Mouse (Mus musculus): ENCODE data around the gene Rassf2.
A peak's percentile ranks its signal among the peaks of the same experiment; 100 is the strongest.

Gene Rassf2

DNA sequence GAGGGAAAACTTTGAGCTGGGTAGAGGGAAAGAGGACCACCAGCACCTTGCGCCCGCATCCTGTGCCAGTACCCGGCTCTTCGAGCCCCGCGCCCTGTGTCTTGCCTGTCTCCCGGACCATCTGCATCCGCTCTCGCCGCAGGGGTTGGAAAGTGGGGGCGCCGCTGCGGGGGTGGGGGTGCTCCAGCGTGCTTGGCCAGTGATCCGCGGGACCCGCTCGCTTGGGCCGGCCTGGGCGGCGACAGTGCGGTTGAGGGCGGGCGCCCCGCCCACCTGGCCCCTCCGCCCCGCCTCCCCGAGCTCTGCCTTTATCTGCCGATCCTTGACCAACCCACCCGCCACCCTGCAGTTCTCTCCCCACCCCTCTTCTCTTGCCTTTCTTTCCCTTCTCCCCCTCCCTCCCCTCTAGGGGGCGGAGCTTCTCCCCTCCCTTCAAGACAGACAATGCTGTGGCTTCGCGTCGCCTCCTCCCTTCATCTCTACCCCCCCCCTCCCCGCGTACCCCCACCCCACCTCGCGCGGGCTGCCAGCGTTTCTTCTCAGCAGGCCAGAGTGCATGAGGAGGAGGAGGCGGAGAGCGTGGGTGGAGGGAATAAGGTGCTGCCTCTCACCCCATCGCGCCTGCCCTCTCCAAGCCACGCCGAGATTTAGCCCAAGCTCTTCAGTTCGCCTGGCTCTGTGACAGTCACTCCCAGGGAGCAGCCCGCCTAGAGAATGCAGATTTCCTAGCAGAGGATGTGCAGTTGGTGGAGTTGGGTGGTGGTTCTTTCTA, at the start of gene Rassf2:
TSS of gene Rassf2 (minus strand) at position 613 of the 772 bp plus-strand sequence.
- DNase-seq (ENCODE audit: low spot score in 2 of 2): peak; percentile 47 to 81

DNA sequence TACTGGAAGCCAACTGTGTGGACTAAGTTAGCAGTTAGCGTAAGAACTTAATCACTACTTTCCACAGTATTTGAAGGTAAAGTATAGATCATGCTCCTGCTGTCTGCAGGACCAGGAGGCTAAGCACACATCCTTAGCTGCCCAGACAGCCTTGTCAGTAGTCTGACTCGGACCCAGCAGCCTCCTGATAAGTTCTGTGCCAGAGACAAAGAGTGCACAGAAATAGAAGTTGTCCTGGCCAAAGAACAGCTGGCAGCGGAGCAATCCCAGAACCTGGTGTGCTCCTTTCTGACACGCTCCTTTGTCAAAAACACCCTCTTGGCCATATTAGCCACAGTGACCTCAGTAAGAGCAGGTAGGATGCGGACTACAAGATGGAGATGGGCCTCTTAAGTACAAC, 49.1 kb upstream of the Rassf2 start:
- DNase-seq (ENCODE audit: low spot score in 2 of 2): no peak

GRCm38 (mm10) chr2:132073052-132073451, 43.0 kb upstream of the Rassf2 start:
- no peak for DNase-seq (ENCODE audit: low spot score in 2 of 2)

DNA sequence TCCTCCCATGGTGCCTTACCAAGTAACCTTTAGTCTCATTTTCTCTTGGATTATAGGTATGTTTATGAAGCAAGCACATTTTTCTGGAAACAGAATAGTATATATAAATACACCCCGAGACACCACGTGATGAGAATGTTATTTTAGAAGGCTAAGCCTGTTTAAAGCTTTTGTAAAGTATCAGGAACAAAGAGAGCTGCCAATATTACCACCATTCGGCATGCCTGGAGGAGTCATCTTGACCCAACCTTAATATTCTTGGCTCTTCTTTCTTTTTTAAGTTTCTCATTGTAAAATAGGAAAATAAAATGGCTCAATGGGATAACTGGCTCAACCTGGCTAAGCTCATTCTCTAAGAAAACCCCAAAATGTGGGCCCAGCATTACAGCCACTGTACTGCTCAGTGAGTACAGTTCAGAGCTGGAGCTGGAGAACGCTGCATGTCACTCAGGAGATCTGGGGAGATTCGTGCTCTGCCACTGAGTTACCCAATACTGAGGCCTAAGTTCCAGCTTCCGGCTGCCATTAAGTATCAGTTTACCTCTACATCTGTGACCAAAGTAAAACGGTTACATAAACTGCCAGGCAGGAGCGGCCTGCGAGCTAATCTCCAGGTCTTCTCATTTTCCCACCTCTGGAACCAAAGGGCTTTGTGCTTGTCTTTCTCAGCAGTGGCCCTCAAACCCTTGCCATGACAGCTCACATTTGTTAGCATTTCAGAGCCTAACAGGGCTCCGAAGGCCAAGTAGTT, 40.1 kb upstream of the Rassf2 start:
- no peak for DNase-seq (ENCODE audit: low spot score in 2 of 2)

DNA sequence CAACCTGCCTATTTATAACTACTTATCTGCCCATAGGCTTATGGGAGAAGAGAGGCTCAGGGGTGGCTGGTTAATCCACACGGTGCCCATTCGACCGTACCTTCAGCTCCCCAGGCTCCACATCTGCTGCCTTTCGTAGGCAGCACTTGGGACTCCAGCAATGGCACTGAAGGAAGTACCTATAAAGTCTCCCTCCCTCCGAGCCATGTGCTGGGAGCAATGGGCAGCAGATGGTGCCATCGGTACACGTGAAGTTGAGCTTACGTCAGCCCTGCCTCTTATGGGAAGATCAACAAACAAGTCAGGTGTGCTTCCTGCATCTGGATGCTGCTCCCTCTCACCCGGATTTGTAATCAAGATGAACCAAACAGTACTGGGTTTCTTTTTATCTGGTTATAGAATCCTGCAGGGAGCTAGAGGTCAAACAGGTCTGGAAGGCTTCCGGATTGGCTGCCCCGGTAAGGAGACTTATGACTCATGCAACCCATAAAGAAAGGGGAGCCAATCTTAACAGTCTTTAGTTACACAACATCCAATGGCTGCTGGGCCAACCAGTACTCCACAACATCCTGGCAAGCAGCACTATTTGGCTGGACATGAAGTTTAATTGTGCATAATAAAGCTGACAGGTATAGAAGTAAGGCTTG, 34.2 kb upstream of the Rassf2 start:
- DNase-seq (ENCODE audit: low spot score in 2 of 2): peak; percentile 28 to 67

GRCm38 (mm10) chr2:132063776-132064175, 33.7 kb upstream of the Rassf2 start:
- DNase-seq (ENCODE audit: low spot score in 2 of 2): no peak

DNA sequence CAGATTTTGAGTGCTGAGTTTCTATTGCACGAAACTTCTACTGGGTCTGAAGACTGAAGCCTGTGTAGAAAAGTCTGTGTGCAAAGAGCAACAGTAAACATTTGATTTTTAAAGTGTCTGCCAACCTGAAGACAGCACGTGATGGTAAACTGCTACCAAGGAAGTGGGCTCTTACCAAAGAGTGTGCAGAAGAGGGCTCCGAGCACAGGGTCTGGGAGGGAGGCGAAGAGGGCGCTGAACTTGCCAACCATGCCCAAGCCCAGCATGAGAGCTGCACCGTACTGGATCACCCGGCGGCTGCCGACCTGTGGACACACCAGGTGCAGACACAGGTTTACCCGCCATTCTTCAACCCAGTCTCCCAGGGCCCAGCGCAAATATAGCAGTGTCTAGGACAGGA, 31.8 kb upstream of the Rassf2 start:
- no peak for DNase-seq (ENCODE audit: low spot score in 2 of 2)

- DNase-seq (ENCODE audit: low spot score in 2 of 2): no peak
These were observed 29.9 kb upstream of the Rassf2 start for GRCm38 (mm10) chr2:132059919-132060318.

GRCm38 (mm10) chr2:132055349-132055753, 25.3 kb upstream of the Rassf2 start:
- no peak for DNase-seq (ENCODE audit: low spot score in 2 of 2)

GRCm38 (mm10) chr2:132053824-132054223, 23.8 kb upstream of the Rassf2 start:
- DNase-seq (ENCODE audit: low spot score in 2 of 2): no peak

GRCm38 (mm10) chr2:132051798-132052197, 21.7 kb upstream of the Rassf2 start:
- no peak for DNase-seq (ENCODE audit: low spot score in 2 of 2)

- DNase-seq (ENCODE audit: low spot score in 2 of 2): no peak
These were observed 19.9 kb upstream of the Rassf2 start for GRCm38 (mm10) chr2:132049921-132050320.

GRCm38 (mm10) chr2:132049491-132049890, 19.4 kb upstream of the Rassf2 start:
- DNase-seq (ENCODE audit: low spot score in 2 of 2): no peak

- DNase-seq (ENCODE audit: low spot score in 2 of 2): no peak
These were observed 18.2 kb upstream of the Rassf2 start for GRCm38 (mm10) chr2:132048143-132048772.

DNA sequence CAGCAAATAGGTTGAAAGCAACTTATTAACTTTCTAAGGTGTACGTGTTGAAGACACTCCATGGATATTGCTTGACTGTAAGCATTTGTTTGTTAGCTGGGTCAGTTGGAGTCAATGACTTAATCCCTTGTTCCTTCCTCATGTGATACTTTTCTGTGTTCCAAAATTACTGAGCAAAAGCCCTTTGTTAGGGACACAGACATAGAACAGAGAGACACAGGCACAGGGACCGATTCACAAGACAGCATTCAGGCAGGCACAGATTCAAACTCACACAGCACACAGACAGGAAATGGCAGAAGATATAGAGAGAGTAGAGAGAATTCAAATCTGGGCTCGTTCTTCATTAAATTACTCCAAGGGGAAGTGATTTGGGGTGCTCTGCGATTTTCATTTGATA, 17.3 kb upstream of the Rassf2 start:
- no peak for DNase-seq (ENCODE audit: low spot score in 2 of 2)

DNA sequence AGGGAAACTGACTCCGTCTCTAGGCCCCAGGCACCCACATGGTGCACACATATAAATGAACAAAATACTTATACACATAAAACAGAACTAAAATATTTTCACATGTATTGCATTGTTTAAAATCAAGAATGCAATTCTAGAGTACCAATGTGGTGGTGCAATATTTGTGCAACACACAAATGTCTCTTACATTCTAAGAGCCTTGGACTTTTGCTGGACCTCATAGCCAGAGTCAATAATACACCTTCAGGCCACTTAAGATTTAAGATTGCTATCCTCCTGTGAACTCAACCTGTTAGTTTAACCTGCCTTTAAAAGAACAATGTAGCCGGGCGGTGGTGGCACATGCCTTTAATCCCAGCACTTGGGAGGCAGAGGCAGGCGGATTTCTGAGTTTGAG, 16.6 kb upstream of the Rassf2 start:
- no peak for DNase-seq (ENCODE audit: low spot score in 2 of 2)

GRCm38 (mm10) chr2:132044320-132045274, 14.5 kb upstream of the Rassf2 start:
- no peak for DNase-seq (ENCODE audit: low spot score in 2 of 2)

DNA sequence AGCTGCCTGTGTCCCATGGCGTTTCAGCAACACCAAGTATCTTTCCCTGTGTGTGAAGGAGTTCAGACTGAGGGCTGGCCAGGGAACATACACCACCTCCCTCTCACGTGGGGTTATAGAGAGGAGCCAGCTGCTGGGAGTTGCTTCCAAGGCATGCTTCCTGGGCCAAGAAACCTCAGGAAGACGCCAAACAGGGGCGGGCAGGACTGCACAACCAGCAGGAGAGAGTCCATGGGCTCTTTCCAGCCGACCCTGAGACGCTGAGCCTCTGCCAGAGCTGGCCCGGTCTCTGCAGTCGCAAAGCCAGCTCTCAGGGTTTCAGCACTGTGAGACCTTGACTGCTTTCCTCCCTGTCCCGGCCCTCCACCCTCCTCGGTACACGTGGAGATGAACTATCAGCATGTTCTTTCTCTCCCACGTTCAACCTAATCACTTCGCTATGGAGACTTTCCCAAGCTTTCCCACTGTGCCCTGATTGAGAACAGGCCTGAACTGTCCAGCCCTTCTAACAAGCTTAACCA, 13.1 kb upstream of the Rassf2 start:
- peak; percentile 26 to 89 for DNase-seq (ENCODE audit: low spot score in 2 of 2)

GRCm38 (mm10) chr2:132039894-132040293, 9.8 kb upstream of the Rassf2 start:
- DNase-seq (ENCODE audit: low spot score in 2 of 2): no peak

DNA sequence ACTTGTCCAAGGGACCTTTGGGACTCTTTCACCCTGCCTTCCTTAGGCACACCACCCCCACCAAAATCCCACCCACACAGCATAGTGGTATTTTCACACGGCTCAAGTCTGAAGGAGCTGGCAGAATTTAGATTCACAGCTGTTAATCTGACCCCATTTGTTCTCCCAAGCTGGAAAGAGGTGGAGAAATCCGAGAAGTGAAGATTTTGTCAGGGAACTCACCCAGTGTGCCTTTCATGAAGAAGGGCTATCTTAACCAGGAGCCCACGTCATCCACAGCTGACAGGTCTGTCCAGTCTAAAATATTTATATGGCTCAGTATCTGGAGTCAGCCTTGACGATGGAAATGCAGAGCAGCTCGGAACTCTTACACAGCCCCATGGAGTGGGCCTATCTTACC, 6.3 kb upstream of the Rassf2 start:
- no peak for DNase-seq (ENCODE audit: low spot score in 2 of 2)

GRCm38 (mm10) chr2:132035470-132035835, 5.4 kb upstream of the Rassf2 start:
- DNase-seq (ENCODE audit: low spot score in 2 of 2): no peak
